Mouse (Mus musculus): ENCODE results near the gene Ccdc160.

DNA sequence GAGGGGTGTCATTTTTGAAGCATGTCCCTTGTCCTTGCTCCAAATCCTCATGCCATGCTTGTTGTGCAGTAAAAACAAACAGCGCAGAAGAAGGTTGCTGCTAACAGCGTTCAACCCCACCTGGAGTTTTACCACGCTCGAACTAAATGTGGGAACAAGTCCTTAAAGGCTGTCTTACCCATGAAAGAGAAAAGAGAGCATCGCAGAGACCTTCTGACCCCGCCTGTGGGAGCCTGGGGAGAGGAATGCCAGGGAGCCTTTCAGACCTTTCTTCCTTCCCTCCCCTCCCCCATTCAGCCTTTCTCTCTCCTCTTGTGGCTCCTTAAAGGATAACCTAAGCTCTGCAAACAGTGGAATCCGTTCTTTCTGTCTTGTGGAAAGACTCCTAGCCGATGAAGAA, 4.8 kb downstream of the Ccdc160 start:
- TF ChIP-seq TAL1 (IDR thresholded peaks at IDR 0.05; ENCODE audit: low read length) (no peak), GATA1 (IDR thresholded peaks at IDR 0.05; ENCODE audit: low read length) (no peak)

Data from erythroblast, embryonic 14.5 days (primary cell).